Mouse (Mus musculus) heart, postnatal 0 days (tissue): Measurements from ENCODE around the gene Eef1a1.

Source experiments
- CTCF ChIP-seq: IDR thresholded peaks from 2 replicates; pipeline ENCODE4 v1.5.1; 2016; ENCODE audit warnings: antibody characterized with exemption, control low read depth, low read depth
- EP300 ChIP-seq: IDR thresholded peaks from 2 replicates; pipeline ENCODE4 v1.6.1; 2016; ENCODE audit warnings: antibody characterized with exemption, low read depth

GRCm38 (mm10) chr9:78527767-78528381 lies 38.9 kb upstream of the Eef1a1 start:
- TF ChIP-seq EP300 (no peak), CTCF (peak; percentile 84)
